Mouse (Mus musculus) heart, postnatal 25 days (tissue): ENCODE measurements around the gene Stim2. TPM values are rescaled to one million over a fixed set of nuclear protein-coding genes. Genes with fewer than 3 reads are reported as not detected.

Source experiments
- DNase-seq: peaks from one replicate; pipeline ENCODE4 v3.0.0; 2022; ENCODE audit warnings: low spot score
- intact Hi-C: fragments of 180-260 bp; cut with DNase I; formaldehyde crosslinking; loops from one replicate; pipeline ENCODE4 v1.15.1; 2025
- total RNA-seq, 2 experiments: library from RNA; stranded (reverse); gene quantifications; 2 replicates each; pipeline ENCODE4 v1.2.3; 2021

Stim2 gene
- total RNA-seq, 2 experiments from 2014 or later, result 12.4 to 16.6 TPM

DNA sequence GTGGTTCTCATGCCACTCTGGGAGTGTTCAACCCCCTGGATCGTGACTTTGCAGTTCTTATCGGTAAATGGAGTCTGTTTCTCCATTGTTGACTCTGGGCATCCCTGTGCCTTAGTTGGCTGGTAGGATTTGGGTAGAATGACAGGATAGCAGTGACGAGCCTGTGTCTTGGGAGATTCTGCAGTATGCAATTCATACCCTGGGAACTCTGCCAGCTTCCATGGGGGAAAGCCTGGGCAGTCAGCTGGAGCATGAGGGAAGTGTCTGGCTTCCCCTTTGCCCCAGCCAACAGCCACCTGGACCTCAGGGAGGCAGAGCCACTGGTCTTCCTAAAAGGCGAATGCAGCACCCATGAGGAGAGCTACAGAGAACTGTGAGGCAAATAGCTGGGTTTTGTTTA, 165.6 kb downstream of the Stim2 start:
- no peak for DNase-seq
- intact Hi-C loops, result no loop called here

Other genes starting within 250 kb of the Stim2 start
- gene Tbc1d19, start 188.9 kb upstream of the Stim2 start, total RNA-seq, result 10 to 100 TPM; 20.6 to 20.9 TPM